Mouse (Mus musculus): ENCODE data around the gene Arl5a.
A peak's percentile ranks its signal among the peaks of the same experiment; 100 is the strongest.

Gene Arl5a

DNA sequence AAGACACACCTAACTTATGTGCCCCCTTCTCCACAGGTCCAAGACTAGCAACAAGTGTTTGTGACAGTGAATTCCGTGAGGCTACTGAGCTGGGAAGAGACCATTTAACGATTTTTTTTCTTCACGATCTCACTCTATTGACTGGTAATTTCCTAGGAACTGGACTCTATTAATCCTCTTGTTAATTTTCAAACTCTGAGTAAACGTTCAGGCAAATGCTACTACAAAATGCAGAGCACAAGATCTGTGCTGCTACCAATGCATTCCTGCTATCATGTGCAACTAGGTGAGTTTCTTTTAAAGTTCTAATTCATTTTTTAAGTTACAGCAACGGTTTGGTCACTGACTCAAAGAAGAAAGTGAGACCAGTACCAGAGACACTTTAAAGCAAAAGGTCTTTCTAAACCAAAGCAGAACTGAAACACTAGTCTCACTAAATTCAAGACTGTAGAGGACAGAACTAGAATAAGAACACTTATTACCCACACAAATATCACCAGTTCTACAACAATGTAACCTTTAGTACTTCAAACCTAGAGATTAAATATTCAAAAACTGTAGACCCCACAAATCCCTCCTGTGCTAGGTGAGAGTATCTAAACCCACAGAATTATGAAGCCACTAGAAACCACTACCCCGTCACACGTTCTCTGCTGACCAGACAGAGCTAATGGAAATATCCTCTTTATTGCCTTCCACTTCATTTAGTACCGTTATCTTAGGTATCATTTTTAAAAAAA is 1.7 kb downstream of the Arl5a start:
- DNase-seq, result no peak

DNA sequence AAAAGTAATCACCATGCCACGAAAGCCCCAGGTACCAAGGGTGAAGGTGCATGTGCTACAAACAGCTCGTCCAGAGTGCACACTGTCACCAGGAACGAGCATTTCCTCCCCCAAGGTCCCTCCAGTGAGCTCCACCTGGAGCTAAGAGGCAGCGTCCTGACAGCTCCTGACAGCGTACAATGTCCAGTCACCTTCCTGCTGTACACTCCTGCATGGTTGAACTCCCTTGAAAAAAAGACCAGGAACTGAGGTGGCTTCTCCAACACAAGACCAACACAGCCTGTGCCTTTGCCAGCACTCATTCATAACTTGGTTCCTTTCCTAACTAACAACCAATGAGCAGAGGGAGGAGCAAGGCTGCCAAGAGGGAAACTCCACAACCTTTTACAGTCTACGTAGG is 3.5 kb downstream of the Arl5a start:
- peak; percentile 46 for DNase-seq

DNA sequence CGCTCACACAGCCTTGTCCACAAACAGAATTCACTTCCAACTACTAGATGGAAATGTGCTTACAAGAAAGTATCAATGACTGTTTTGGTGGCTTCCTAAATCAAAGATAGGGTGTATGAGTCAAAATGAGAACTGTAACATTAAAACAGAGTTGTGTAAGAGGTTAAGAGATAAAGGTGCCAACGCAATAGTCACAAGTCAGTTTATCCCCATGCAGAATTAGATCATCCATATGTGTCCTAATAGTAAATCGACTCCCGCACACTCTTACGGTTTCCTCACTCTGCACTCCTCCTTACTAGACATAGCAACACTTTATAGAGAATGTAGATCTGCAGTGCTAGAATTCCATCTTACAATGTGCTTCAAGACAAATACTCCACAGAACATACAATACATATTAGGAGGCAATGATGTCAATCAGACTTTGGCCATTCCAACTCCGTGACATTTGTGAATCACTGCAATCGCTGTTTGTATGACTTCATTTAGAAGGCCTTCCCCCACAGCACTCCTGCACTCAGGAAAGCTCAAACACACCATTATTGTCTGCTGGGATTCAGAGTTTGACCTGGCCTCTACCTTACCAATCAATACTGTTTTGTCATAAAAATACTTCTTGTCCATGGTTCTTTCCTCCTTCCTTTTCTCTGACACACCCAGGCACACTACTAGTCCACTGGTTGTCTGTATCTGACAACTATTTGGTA is 4.5 kb downstream of the Arl5a start:
- DNase-seq, result no peak

DNA sequence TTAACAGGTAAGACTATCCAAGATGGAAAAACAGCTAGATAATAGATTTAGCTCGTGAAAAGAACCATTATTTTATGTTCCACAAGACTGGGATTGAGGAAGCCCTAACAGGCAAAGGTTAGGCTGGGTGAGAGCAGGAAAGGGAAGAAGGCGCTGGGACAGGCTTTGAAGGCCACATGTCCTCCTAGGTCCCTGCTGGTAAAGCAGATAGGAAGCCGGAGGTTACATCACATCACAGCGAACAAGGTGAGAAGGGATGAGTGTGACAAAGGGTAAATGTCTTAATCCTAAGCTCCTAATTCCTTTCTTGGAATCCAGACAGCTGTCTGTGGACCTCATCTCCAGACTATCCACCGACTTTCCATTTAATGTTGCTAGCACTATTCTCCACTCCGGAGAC is 5.4 kb downstream of the Arl5a start:
- no peak for DNase-seq

DNA sequence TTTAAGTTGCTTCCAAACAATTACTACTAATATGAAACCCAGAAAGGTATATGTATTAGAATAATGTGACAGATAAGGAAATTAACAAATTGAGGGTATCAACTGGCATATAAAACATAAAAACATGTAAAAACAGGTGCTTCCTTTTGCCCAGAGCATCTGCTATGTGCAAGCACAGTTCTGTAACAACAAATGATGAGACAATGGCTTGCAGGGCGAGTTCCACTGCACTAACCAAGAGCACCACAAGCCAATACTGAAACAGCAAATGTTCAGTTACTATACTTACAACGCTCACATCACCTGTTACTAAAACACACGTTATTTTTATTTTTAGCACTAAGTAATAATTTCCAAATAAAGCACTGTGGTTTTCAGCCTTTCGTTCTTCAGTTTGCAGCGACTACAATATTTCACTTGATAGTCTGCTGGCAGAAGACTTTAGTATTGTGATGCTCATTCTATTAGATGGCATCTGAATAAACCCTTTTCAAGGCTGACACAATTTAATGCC is 12.1 kb downstream of the Arl5a start:
- DNase-seq, result no peak

DNA sequence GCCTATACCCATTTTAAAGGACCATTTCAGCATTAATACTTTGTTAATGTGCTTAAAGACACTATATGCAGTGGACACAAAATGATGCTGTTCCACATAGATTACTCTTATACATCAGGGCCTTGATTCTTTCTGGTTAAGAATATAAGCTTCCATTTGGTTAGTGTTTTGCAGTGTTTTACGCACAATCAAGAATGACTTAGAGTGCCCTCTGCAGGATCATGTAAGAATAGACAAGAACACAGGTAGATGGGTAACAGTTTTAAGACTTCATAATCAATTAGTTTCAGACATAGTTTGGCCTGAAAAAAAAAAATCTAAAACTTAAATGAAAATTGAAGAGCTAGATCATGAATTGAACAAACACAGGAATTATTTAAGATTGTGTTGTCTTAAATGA is 18.2 kb downstream of the Arl5a start:
- no peak for DNase-seq

DNA sequence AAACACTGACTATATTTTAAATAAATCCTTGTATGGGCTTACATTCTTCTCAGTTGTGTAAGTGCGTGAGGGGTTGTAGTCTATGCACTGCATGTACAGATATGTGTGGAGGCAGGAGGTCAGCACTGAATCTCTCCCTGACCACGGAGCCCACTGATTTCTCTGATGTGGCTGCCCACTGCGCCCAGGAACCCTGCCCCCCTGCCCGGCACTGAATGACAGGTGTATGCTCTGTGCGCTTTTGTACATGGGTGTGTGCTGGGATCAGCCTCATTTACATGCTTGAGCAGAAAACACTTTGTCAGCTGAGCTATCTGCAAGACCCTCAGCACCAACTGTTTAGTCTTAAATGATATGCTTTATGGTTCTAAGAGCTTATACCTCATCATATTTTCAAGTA is 19.5 kb downstream of the Arl5a start:
- no peak for DNase-seq

DNA sequence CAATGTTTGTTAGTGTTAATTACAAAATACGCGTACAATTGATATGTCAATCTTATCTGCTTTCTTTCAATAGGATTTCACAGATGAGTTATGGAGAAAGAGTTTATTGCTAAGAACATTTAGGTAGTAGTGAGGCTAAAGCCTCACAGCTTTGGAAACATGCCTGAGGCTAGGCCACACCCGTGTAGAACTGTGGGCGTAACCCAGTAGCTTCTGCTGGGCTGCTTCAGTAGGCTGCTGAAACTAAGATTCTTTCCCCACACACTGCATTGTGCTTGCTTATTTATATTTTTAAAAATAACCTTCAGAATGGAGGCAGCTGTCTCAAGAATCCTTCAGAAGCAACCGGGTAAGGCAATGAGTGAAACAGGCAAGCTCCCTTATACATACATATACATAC is 30.2 kb downstream of the Arl5a start:
- no peak for DNase-seq

DNA sequence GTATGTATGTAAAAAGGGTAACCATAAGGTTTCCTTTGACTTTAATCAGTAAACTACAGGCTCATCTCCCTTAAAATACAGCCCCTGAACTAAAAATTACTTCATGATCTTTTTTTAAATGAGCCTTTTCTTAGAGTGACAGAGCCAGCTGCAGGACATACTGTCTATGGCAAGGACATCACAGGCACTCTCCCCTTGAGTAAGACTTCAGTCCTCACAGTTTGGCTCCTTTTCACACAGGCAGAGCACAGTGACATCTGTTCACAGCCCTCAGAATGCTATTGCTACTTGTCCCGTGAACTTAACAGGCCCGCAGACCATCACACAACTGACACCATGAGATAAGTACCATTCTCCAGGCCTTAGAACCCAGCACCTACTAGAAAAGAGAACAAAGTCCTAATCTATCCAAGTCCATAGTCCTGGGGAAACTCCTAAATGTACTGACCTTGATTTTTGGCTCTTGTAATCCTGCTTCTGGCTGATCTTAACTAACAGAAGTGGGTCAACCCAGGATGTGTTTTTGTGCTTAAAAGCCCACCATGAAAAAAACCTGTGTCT is 34.2 kb downstream of the Arl5a start:
- DNase-seq, result no peak

DNA sequence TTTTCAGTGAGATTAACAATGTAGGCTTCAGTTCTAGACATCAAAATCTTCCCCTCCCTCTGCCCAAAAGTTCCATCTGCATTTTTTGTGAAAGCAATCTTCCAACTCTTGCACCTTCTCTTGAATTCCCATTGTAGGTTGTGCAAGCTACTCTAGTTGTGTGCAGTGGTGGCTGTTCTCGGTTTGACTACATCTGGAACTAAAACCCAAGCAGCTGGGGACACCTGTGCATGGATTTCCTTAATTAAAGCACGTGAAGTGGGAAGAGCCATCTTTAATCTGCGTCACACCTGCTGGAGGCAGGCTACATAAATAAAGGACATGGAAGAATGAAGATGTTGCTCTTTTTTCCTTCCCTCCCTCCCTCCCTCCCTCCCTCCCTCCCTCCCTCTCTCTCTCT is 34.7 kb downstream of the Arl5a start:
- no peak for DNase-seq

DNA sequence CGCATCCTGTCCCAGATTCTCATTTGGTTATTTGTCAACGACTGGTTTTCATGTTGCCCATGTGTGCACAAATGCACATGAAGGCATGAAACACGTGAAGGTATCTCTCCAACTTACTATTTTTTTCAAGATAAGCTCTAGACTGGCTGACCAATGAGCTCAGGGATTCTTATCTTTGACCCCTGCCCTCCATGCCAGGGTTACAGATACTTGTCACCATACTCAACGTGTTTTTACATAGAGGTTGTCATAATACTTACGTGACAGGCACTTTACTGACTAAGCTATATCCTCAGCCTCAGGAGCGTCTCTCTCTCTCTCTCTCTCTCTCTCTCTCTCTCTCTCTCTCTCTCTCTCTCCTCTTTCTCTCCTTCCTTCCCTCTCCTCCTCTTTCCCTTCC is 38.2 kb downstream of the Arl5a start:
- DNase-seq, result no peak

DNA sequence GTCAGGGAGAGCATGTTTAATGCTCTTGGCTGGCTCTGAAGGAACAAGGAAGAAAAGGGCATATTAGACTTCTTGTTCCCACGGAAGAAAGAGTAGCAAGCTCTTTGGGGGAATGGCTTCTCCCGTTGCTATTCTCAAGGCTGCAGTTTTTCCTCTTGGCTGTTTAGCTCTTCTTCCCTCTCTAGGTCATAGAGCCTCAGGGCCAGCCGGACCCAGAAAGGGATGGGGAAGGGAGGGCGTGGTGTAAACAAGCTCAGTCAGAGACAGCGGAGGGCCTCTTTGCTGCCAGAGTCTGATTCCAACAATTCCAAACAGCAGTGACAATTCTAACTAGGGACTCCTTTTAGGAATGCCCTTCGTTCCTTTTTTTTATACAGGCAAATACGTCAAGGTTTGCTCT is 38.7 kb downstream of the Arl5a start:
- no peak for DNase-seq

DNA sequence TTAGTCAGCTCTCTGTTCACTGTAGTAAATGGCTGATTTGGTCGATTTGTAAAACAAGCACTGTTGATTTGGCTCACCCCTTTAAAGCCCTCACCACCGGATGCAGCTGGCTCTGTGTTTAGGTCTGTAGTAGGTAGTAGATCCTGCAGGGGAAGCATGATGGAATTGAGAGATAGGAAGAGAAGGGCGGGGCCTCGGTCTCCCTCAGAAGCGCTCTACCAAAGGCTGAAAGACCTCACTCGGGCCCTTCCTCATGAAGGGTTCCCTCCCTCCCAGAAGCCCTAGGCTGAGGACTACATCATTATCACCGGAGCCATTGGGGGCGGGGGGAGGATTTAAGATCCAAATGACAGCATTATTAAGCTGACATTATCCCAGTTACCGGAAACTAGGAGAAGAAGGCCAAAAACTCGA is 45.8 kb downstream of the Arl5a start:
- no peak for DNase-seq

DNA sequence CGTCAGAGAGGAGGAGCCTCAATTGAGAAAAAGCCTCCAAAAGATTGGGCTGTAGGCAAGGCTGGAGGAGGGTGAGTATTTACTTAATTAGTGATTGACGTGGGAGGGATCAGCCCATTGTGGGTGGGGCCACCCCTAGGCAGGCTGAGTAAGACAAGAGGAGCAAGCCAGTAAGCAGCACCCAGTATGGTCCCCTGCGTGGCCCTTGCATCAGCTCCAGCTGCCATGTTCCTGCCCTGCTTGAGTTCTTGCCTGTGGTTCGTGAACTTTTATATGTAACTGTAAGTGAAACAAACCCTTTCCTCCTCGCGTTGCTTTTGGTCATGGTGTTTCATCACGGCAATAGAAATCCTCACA is 46.3 kb downstream of the Arl5a start, which contains the start of gene Neb:
Gene Neb, minus strand, starts transcription at position 27 of the 357 bp plus-strand sequence.
- no peak for DNase-seq

DNA sequence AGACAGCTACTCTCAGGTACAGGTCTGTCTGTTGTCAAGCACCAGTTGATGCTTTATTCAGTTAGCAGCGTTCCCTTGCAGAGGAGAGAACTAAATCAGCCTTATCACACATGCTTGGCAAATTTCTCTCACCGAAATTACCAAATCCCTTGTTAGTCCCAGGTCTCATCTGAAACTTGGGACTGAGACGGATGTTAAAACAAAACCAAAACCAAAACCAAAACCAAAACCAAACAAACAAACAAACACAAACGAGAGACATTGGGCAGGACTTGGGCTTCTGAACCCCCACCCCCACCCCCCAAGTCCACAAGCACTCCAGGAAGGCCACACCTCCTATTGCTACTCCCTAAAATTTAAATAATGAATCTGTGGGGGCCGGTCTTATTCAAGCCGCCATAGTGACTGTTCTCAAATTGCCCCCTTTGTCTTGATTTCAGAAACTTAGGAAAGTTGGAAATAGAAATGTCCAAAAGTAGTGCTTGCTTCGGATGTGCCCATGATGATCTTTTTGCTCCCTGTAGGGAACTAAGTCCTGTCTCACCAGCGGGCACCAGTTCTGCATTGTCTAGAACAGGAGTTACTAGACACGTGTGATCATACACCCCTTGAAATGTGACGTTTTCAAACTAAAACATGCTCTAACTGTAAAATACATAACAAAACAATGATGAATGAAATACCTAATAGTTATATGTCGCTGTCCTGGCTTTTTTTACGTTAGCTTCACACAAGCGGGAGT is 46.8 kb downstream of the Arl5a start:
- no peak for DNase-seq

DNA sequence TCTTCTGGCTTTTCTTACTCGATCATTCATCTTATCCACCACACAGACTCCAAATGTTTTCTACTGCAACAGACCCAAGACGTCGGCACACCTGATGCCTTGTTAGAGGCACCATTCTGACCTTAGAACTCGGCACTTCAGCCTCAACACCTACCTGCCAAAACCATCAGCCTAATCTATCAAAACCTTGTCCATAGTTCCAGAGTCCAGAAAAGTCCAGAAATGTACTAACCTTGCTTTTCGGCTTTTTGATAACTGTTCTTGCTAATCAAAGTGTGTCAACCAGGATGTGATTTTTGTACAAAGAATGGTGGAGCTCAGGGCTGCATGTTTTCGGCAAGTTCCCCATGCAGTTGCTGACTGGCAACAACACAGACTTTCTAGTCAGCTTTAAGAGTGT is 50.0 kb downstream of the Arl5a start:
- no peak for DNase-seq

DNA sequence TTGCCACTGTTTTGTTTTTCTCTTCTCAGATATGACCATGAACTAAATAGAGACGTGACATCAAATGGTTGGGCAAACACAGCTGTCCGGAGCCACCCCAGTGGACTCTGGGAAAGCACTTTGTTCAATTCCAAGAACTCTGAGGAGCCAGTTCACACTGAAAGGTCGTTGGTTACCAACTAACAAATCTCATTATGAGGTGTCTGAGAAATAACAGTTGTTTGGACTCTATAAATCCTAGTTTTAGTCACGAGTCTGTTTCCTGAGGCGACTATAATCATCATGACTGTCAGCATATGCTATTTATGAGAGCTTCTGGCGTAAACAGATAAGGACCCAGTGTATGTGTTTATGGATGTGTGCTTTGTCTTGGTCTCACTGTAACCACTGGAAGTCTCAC is 52.2 kb downstream of the Arl5a start:
- DNase-seq, result no peak

DNA sequence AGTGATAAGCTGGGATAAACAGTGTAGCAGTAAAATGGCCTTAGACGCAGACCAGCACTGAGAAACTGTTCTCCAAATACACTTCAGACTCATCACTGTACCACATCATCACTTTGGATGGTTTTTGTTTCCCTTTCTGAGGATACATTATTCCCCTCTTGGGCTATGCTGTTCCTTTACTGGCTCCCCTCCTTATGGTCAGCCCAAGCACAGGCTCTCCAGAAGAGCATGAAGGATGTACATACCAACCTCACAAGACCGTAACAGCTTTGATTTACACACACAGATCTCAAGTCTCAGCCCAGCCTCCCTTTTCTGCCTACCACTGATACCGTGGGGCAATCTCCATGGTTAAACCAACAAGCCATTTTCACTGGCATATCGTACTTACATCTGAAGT is 52.6 kb downstream of the Arl5a start:
- DNase-seq, result no peak

DNA sequence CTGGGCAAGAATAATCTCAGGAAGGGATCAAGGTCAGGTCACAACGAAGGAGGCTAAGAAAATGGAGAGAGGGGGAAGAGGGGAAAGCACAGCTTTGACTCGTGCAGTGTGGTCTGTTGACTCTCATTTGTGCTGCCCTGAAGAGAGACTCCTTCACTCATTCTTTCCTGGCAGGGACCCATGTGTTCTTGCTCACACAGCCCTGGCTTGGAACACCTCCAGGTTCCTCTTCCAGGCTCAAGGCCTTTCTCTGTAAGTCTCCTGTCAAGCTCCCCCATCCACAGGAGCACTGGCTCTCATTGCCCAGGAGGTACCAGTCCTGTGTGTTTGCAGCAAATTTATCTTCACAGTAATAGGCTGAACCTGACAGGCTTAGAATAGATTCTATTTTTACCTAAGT is 53.6 kb downstream of the Arl5a start:
- DNase-seq, result peak; percentile 67

DNA sequence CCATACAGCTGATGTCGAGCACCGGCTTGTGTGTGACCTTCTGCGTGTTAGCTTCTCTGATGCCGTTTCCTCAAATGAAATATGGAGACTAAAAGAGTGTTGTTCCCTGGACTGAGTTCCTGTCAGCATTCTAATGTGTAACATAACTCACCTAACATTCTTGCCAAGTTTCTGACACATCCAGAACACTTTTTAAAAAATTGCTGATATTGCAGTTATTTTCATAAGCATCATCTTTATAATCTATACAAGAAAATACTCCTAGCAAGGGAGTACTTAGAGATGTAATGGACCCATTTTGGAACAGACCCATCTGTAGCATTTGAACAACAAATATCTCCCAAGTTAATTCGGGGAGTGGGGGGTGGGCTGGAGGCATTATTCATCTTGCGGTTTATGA is 55.1 kb downstream of the Arl5a start:
- DNase-seq, result no peak

DNA sequence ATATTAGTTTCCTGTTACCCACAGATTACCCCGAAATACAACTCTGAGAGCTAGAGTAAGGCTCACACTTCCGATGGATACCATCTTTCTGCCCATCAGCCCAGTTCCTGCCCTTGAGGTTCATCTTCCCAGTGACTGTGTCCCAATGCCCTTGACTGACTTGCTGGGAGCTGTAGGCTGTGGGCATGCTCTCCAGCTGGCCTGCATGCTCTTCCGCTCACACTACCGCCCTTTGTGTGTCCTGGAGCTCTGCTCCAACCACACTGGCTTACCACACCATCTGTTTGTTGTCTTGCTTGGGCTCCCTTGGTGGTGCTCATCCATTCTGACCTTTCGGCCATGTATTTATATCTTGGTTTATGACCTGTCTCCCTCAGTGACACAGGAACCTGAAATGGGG is 57.0 kb downstream of the Arl5a start:
- DNase-seq, result no peak

DNA sequence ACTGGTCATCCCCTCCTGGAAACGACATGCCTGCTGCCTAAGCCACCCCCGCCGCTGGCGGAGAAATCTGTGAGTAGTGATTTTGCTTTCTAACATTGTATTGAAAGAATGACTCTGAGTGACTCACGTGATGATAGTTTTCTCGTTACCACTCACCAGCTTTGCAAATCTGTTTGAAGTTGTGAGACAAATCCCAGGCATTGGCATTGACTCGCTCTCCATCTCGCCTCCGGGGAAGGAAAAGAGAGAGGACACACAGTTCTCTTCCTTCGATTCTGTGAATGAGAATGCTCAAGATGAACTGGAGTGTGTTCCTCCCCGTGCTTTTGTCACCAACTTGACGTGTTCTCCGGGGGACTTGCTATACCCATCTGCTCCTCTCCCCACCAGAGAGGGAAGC is 57.5 kb downstream of the Arl5a start:
- DNase-seq, result no peak

DNA sequence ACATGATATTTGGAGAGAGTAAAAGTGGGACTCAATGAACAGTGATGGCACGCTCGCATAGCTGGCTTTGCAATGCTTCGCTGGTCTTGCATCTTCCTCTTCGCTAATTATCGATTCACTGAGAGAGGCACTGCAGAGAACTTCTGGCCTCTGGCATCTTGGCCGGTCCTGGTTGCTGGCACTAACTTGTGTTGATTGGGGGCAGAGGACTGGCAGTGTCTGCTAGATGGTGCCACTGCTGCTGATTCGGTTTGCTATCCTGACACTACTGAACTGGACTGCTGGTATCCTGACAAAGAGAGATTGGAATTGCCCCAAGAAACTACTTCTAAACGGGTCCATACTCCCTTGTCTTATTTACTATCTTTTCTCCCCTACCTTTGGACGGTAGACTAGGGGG is 63.6 kb downstream of the Arl5a start:
- no peak for DNase-seq

DNA sequence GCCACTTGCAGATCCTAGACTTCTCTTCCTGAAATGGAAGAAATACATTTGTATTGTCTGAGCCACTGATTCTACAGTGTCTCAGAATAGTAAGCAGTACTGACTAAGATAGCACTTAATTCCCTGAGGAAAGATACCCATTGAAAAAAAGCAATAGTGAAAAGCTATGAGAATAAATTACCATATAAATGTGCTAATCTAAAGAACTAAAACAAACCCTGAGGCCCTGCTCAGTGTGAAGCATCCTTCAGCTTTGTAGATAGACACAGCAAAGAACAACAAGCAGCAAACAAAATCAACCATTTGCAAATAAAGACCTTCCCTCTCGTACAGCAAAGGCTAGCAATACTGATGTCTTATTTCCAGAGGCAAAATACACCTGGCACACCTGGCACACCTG is 65.0 kb downstream of the Arl5a start:
- DNase-seq, result no peak

All from cerebellum, adult 9-11 months (tissue).